ENCODE assay signal across 10 mouse cellular contexts in the genomic region with DNA sequence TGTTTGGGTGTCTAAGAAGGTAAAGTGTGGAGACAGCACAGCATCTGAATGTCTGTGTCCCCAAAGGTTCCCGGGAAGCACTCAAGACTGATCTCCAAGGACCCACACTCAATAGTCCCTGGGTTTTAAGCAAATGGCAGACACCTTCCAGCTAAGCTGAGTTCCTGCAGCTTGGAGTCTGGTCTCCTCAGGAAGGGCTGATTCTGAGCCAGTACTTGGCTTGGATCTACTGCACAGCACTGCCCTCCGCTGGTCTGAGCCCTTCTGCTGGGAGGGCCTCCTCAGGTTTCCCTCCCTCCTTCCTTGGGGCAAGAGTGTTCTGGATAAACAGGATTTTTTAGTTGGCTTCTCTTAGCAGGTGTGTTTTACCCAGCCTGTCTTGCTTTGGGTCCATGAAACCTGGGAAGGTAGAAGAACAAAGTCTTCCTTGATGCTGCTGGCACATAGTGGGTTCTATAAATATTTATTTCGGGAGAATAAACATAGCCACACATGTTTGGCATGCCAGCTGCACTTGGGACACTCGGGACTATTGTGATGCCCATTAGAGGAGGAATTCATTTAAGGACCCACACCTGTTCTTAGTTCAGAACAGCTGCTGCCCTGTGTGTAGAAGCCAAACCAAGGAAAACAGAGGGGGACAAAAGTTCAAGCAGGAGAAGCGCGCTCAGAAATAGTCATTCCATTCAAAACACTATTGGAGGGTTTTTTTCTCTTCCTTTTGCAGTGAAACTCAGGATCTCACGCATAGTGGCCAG. TPM values are rescaled to one million over a fixed set of nuclear protein-coding genes. Genes with fewer than 3 reads are reported as not detected.
DNase-seq lines count a peak whose midpoint lies in the region; ATAC-seq and TF ChIP-seq lines count a peak whose summit lies in the region.
"Had no signal": no experiment of that assay in that cellular context is flagged by ENCODE, and none has a peak within 500 bp of the region (broad histone marks: within the 10 kb centered on the region; RNA-seq: fewer than 3 reads in every experiment).

No protein-coding gene starts in this region.

- DNase-seq in heart, postnatal 4 days = peak; percentile 73
- DNase-seq in heart, adult 8-10 months (ENCODE audit: low spot score) = no peak
- DNase-seq in adrenal gland, postnatal 36 days = peak; percentile 45 to 47
- DNase-seq in gastrocnemius, postnatal 10 days = peak; percentile 64
- peak; percentile 81 for DNase-seq in testis, postnatal 10 days (ENCODE audit: low spot score)
- DNase-seq in left cerebral cortex, postnatal 14 days (ENCODE audit: low spot score in 2 of 2) = no peak

- H3K79me2 ChIP-seq in C2C12 (ENCODE audit: control insufficient read depth, insufficient read depth) = no peaks in the 10 kb centered on the region

- no peaks in the 10 kb centered on the region for H3K9me3 ChIP-seq in limb, embryonic 13.5 days

- H3K27ac ChIP-seq in limb, embryonic 13.5 days = no peak overlapping the region

- H3K4me2 ChIP-seq in limb, embryonic 13.5 days (replicated peaks) = peak overlapping the region; percentile 9; the same call in 1 of the 2 replicates

- H3K79me3 ChIP-seq in C2C12 (ENCODE audit: low read depth) = no peaks in the 10 kb centered on the region

- intact Hi-C loops in left cerebral cortex, postnatal 14 days (cut with DNase I) = loop anchor here (1.0 kb wide), 1 partner anchor 228 kb away; no protein-coding TSS in a partner anchor

- no peaks in the 10 kb centered on the region for H3K27me3 ChIP-seq in C2C12 (ENCODE audit: control insufficient read depth, insufficient read depth, insufficient read length)
- peaks cover 7% of the 10 kb centered on the region; the same call in 1 of the 2 replicates for H3K27me3 ChIP-seq in limb, embryonic 13.5 days

- H3K9ac ChIP-seq in limb, embryonic 13.5 days = no peak overlapping the region

- peaks cover 46% of the 10 kb centered on the region for H3K4me1 ChIP-seq in limb, embryonic 13.5 days

- no peaks in the 10 kb centered on the region for H3K36me3 ChIP-seq in C2C12 (ENCODE audit: control insufficient read depth, insufficient read depth)
- H3K36me3 ChIP-seq in limb, embryonic 13.5 days = no peaks in the 10 kb centered on the region

- peak; percentile 80 for TF ChIP-seq CTCF in C2C12 (IDR thresholded peaks at IDR 0.05; ENCODE audit: control insufficient read depth, insufficient read depth, insufficient read length)

- peak; percentile 72 for ATAC-seq in limb, embryonic 13.5 days (ENCODE audit: low FRiP score, low read depth)

- no peak overlapping the region for H3K4me3 ChIP-seq in C2C12 (ENCODE audit: insufficient read depth, poor library complexity, severe bottlenecking)
- no peak overlapping the region for H3K4me3 ChIP-seq in limb, embryonic 13.5 days

- WGBS in limb, embryonic 13.5 days = 31% methylated on average over 7 of the region's 7 CpGs

- H3ac ChIP-seq in C2C12 (ENCODE audit: control insufficient read depth, insufficient read length, low read depth) = no peak overlapping the region

TF ChIP-seq in C2C12, 6 proteins besides CTCF, POLR2A, EP300 and RAD21:
- TF ChIP-seq MYOD1 (IDR thresholded peaks at IDR 0.05; ENCODE audit: control insufficient read depth, insufficient read length, low read depth) = no peak
- no peak for TF ChIP-seq FOSL1 (IDR thresholded peaks at IDR 0.05; ENCODE audit: insufficient read depth, low read length, poor library complexity, severe bottlenecking)
- TF ChIP-seq USF1 (IDR thresholded peaks at IDR 0.05; ENCODE audit: low read depth) = no peak
- TF ChIP-seq CEBPB (IDR thresholded peaks at IDR 0.05; ENCODE audit: low read depth) = no peak
- no peak for TF ChIP-seq MYOG (IDR thresholded peaks at IDR 0.05; ENCODE audit: control insufficient read depth, extremely low read depth, insufficient read length)
- TF ChIP-seq MAX (IDR thresholded peaks at IDR 0.05) = no peak

RNA-seq across cellular contexts. Expression of a gene that starts 8.7 kb away (rescaled TPM):
- total RNA-seq in heart, postnatal 4 days (2021) = 10 to 100 TPM; 48.7 to 50.8 TPM
- 10 to 100 TPM; 42.7 to 54.0 (median 47.9) TPM for total RNA-seq in heart, adult 8-10 months (2022)
- 77.3 TPM for polyA plus RNA-seq in C2C12 (2012; fragmentation: generic; extraction: Trizol)
- total RNA-seq in adrenal gland, postnatal 36 days (2021) = 10 to 100 TPM; 57.1 to 72.5 TPM
- 10 to 100 TPM; 37.9 to 41.8 TPM for total RNA-seq in gastrocnemius, postnatal 10 days (2021)
- 165 and 173 TPM in 2 replicates for polyA plus RNA-seq in limb, embryonic 13.5 days (2015; fragmentation: Nextera tagmentation; extraction: Ambion mirVana)
- 10 to 100 TPM; 55.2 to 57.1 TPM for total RNA-seq in left cerebral cortex, postnatal 14 days (2021)

RNA-seq across cellular contexts. Expression of a gene that starts 48.5 kb away (rescaled TPM):
- not detected for total RNA-seq in heart, postnatal 4 days (2021)
- not detected for total RNA-seq in heart, adult 8-10 months (2022)
- polyA plus RNA-seq in C2C12 (2012; fragmentation: generic; extraction: Trizol) = not detected
- not detected for total RNA-seq in adrenal gland, postnatal 36 days (2021)
- not detected for total RNA-seq in gastrocnemius, postnatal 10 days (2021)
- polyA plus RNA-seq in limb, embryonic 13.5 days (2015; fragmentation: Nextera tagmentation; extraction: Ambion mirVana) = not detected in 2 replicates
- total RNA-seq in left cerebral cortex, postnatal 14 days (2021) = not detected
- polyA plus RNA-seq: large intestine, adult 2 months; small intestine, adult 2 months had no signal

Comparison
In these comparisons a context has a peak if more than half of its experiments do, and no peak if none do; other contexts are left out.
1. DNase-seq: peak in heart, postnatal 4 days (single experiment), adrenal gland, postnatal 36 days (2 of 2), gastrocnemius, postnatal 10 days (single experiment) and testis, postnatal 10 days (single experiment); none in heart, adult 8-10 months (single experiment) and left cerebral cortex, postnatal 14 days (0 of 2).